ENCODE assay signal across 8 mouse cellular contexts in the genomic region with DNA sequence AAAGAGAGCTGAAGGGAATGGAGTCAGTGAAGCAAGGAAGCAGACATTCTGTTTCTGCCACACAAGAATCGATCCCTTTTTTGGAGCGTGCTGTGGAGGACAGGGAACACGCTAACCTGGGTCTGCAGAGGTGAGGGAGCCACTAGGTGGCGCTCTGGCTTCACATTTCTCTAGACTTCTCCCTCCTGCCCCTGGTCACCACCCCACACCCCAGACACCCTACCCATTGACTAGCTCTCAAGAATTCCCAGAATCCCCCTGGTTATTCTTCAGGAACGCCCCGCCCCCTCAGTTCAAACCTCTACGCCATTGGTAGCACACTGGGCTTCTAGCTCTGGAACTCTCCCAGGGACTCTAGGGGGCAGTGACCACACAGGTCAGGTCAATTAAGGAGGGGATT. TPM values are rescaled to one million over a fixed set of nuclear protein-coding genes. Genes with fewer than 3 reads are reported as not detected.
DNase-seq lines count a peak whose midpoint lies in the region; ATAC-seq and TF ChIP-seq lines count a peak whose summit lies in the region.

No protein-coding gene starts in this region.

- peak; percentile 92 for TF ChIP-seq CTCF in layer of hippocampus, adult 2 months (conservative IDR thresholded peaks at IDR 0.05)

- ATAC-seq in hematopoietic stem cell, adult 5-6 weeks (replicated peaks in 1 of 2; ENCODE audit: insufficient read depth in 1 of 2, low FRiP score in 2 of 2, low TSS enrichment in 1 of 2, low read depth in 1 of 2, poor library complexity in 2 of 2, severe bottlenecking in 2 of 2): peak; percentile 67 to 70

- H3K4me3 ChIP-seq in layer of hippocampus, adult 2 months: no peak overlapping the region

- peak; percentile 63 for DNase-seq in T-cell, adult 2 months (ENCODE audit: low spot score)
- peak; percentile 69 for DNase-seq in cerebellum, adult 9-11 months
- peak; percentile 53 to 83 for DNase-seq in frontal cortex, adult 2 months (ENCODE audit: extremely low spot score in 1 of 2, low spot score in 1 of 2)
- peak; percentile 75 to 76 for DNase-seq in layer of hippocampus, adult 2 months (ENCODE audit: low spot score in 2 of 2)
- DNase-seq in lung, postnatal 10 days: peak; percentile 87
- peak; percentile 86 for DNase-seq in retina, postnatal 1 day
- DNase-seq in thymus, postnatal 4 days: peak; percentile 91

- no peak overlapping the region for H3K27ac ChIP-seq in layer of hippocampus, adult 2 months

RNA-seq across cellular contexts. Expression of a gene that starts 4.8 kb away (rescaled TPM):
- 69.0 and 76.7 TPM in 2 replicates for polyA plus RNA-seq in frontal cortex, adult 2 months (2012; rRNA removed)
- 21.4 and 21.6 TPM in 2 replicates for total RNA-seq in hematopoietic stem cell, adult 5-6 weeks (2017)
- 10 to 100 TPM; 30.1 to 30.3 TPM for total RNA-seq in layer of hippocampus, adult 2 months (2021)

RNA-seq across cellular contexts. Expression of a gene that starts 13.0 kb away (rescaled TPM):
- 34.8 and 38.9 TPM in 2 replicates for polyA plus RNA-seq in frontal cortex, adult 2 months (2012; rRNA removed)
- total RNA-seq in hematopoietic stem cell, adult 5-6 weeks (2017): 26.7 and 28.4 TPM in 2 replicates
- 10 to 100 TPM; 38.9 to 41.8 TPM for total RNA-seq in layer of hippocampus, adult 2 months (2021)

RNA-seq across cellular contexts. Expression of a gene that starts 19.5 kb away (rescaled TPM):
- polyA plus RNA-seq in frontal cortex, adult 2 months (2012; rRNA removed): 42.5 and 51.0 TPM in 2 replicates
- 11.8 and 14.3 TPM in 2 replicates for total RNA-seq in hematopoietic stem cell, adult 5-6 weeks (2017)
- 10 to 100 TPM; 55.5 to 61.9 TPM for total RNA-seq in layer of hippocampus, adult 2 months (2021)

RNA-seq across cellular contexts. Expression of a gene that starts 31.3 kb away (rescaled TPM):
- polyA plus RNA-seq in frontal cortex, adult 2 months (2012; rRNA removed): 18.2 and 18.6 TPM in 2 replicates
- total RNA-seq in hematopoietic stem cell, adult 5-6 weeks (2017): 50.8 and 51.2 TPM in 2 replicates
- 10 to 100 TPM; 12.2 to 14.3 TPM for total RNA-seq in layer of hippocampus, adult 2 months (2021)

RNA-seq across cellular contexts. Expression of a gene that starts 31.4 kb away (rescaled TPM):
- 7.1 TPM in 2 replicates for polyA plus RNA-seq in frontal cortex, adult 2 months (2012; rRNA removed)
- total RNA-seq in hematopoietic stem cell, adult 5-6 weeks (2017): 106 and 133 TPM in 2 replicates
- 1 to 10 TPM; 1.4 to 2.7 TPM for total RNA-seq in layer of hippocampus, adult 2 months (2021)
